Mouse (Mus musculus): ENCODE data around the gene Rbm3.
"Not testable (repeated sequence)": the region's sequence is repeated elsewhere in the genome, so short reads cannot be mapped to it uniquely, and the experiment has no call there.

Gene Rbm3

DNA sequence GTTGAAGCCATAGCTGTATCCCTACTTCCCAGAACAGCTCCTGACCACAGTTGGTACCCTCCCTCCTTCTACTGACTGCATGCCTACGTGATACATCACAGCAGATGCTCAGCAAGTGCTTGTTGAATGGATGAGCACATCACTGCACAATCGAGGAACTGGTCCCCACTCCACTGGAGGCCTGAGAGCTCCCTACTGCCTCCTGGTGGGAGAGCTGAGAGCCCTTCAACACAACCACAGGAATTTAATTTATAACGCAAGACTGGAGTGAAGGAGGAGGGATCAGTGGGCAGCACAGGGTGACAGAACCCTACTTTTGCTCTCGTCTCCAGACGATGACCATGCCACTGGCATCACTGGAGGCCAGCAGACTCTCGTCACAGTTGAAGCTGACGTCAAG, 20.4 kb downstream of the Rbm3 start:
- no peak for DNase-seq

DNA sequence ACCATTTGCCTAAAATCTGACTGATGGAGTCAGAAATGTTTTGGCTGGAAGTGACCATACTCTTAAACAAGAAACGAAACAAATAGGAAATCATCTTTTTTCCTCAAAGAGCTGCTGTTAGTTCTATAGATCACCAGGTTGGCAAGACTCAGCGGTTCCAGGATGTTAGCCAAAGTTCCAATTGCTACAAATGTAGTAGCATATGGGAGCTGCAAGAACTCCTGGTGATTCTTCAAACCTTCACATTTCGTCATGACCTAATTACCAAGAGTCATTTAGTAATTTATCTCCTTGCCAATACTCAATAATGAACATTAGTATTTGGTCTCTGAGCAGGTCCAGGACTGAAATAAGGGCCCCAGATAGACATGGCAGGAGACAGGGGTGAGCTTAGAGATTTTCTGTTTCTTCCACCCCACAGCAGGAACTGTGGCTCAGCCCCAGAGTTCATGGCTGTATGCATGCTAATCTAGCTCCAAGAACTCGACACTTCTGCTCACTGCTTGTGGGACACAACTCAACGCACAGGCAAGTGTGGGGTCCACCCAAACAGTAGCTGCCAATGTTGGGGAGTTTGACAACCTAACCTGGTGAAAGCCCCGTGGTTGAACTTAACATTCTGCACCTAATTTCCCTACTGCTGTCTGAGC, 21.7 kb downstream of the Rbm3 start:
- no peak for DNase-seq

GRCm38 (mm10) chrX:8117264-8117663, 28.4 kb downstream of the Rbm3 start:
- DNase-seq = no peak

DNA sequence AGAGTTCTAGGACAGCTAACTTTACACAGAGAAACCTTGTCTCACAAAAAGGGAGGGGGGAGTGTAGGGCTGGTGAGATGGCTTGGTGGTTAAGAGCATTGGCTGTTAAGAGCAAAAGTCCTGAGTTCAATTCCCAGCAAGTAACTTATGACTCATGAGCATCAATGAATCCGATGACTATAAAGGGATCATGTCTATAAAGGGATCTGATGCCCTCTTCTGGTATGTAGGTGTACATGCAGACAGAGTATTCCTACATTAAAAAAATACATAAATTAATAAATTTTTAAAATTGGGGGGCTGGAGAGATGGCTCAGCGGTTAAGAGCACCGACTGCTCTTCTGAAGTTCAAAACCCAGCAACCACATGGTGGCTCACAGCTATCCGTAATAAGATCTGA, 30.4 kb downstream of the Rbm3 start:
- no peak for DNase-seq

DNA sequence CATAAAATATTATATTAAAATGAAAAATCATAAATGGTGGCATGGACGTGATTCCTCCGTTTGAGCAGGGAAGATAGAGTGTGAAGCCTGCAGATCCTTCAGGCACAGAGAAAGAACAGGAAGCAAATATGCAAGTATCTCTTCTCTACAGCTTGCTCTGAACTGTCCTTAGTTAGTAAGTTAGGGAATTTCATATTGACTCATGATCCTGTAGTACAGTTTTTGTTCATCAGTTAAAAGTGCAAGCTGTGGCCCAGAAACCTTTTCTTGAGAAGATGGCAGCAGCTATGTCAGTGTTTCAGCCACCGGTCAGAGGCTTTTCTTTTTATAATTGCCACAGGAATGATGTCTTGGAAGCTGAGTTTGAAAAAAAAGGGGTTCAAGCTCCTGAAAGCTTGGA, 40.7 kb downstream of the Rbm3 start:
- no peak for DNase-seq

DNA sequence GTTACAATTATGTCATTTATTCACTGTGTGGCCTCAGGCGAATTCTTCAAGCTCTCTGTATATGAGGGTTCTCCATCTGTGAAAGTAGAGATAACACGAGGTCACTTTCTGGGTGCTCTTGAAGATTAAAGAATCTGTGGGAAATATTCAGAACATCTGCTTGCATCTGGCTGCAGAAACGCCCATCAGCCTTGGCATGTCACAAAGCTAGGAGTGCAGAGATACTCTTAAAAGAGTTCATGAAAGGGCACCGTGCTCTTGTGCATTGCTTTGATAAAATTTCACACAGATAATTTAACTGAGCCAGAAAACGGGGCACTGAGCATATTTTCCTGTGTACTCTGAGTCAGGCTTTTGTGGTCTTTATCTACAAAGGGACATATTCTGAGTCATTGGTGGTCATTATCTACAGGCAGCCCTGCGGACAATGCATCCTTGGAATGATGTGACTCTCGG, 43.4 kb downstream of the Rbm3 start:
- DNase-seq = no peak

DNA sequence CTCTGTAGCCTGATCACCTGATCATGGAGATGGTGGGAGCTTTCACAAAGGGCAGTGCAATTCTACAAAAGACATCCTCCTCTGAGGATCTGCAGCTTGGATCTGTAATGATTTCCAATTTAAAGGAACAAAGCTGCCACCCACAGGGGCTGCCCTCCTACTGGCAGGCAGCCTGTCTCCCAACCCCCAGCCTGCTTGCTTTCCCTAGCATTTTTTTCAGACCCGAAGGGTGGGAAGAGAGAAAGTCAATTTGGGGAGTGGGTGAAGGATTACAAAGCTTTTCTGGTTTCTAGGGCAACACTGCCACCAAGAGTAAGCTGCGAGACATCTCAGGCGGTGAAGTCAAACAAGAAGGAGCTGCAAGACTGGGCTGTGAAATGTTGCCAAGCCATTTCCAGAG, 44.7 kb downstream of the Rbm3 start:
- DNase-seq = peak; percentile 47

DNA sequence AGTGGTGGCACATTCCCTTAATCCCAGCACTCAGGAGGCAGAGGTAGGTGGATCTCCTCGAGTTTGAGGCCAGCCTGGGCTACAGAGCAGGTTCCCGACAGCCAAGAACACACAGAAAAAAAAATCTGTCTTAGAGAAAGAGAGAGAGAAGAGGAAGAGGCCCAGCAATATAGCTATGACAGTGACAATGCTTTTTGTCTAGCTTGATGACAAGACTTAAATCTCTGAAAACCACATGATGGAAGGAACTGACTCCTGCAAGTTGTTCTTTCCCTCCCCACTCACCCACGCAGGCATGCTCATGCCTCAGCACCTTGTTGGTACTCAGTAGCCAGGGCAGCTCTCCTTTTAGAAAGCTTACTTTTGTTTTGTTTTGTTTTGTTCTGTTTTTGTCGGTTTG, 46.2 kb downstream of the Rbm3 start:
- no peak for DNase-seq

DNA sequence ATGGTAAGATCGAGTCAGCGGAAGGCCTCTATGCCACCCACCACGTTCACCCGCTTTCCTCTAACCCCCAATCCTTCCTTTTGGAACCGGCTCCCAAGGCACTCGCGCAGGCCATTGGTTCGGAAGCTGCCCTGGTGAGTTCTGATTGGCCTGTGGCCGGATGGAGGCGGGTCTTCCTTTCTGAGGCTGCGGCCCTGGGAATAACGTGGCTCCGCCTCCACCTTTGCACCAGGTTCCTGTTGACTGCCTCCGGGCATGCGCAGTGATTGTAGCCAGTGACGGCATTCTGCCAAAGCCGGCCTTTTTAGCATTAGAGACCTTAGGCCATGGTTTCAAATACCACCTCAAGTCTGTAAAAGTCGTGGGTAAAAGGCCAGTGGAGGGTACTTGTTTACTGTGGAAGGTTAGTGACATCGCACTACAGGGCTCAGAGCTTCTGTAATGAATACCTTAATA, 48.9 kb downstream of the Rbm3 start:
- peak; percentile 92 for DNase-seq

DNA sequence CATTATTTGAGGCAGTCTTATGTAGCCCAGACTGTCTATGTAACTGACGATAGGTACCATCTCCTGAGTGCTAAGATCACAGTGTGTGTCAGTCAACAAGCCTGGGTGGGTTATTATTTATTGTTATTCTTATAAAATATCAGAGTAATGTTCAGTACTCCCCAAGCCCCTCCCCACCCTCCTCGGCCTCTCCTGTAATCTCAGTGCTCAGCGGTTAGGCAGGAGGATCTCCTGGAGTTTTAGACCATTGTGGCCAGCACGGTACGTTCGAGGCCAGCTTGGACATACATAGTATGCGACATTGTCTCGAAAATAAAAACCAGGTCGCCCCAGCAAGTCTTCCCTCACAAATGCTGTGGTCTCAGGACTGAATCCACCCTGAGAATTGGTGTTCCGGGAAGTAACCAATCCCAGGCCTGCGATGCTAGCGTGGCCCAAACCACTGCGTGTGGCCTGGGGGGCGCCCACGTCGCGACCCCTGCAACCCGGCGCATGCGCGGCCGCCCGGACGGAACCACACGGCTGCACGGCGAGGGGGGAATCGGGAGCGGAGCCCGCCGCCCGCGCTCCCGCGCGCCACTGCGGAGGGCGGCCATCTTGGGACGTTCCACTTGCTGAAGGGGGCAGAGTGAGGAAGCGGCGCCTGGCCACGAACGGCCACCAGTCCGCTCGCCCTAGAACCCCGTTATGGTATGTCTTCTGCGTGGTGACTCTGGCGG, 49.5 kb downstream of the Rbm3 start:
- peak; percentile 74 for DNase-seq

DNA sequence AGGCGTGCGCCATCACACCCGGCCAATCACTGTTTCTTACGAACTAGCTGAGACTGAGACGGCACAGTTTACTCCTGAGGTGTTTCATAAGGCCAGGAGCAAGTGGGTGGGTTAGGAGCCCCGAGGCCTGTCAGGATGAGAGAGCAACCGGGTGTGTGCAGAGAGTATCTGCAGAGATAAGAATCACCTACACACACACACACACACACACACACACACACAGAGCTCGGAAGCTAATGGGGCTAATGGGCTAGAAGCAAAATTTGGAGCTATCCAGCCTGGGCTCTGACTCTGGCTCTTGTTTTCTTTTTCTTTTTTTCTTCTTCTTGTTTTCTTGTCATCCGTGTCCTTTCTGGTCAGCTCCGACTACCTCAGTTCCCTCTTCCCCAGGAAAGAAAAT, 50.1 kb downstream of the Rbm3 start:
- DNase-seq = no peak

DNA sequence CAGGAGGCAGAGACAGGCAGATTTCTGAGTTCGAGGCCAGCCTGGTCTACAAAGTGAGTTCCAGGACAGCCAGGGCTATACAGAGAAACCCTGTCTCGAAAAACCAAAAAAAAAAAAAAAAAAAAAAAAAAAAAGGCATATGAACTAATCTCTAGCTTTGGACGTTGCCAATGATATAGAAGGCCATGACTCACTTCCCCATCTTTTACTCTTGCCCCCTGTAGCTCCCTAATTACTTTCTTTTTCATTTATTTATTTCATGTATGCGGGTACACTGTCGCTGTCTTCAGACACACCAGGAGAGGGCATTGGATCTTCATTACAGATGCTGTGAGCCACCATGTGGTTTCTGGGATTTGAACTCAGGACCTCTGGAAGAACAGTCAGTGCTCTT, 54.7 kb downstream of the Rbm3 start:
- not testable (repeated sequence) for DNase-seq

GRCm38 (mm10) chrX:8090346-8090953, 55.2 kb downstream of the Rbm3 start, which contains the start of gene Was:
Gene Was, minus strand, starts transcription at chrX:8090498.
- DNase-seq = no peak

GRCm38 (mm10) chrX:8089746-8090145, 55.9 kb downstream of the Rbm3 start:
- DNase-seq = no peak

Data from right cerebral cortex, postnatal 14 days (tissue).